In genomic region chr10:99132189-99132588, GRCm38 (mm10) we compare ENCODE assay signal across 9 mouse cellular contexts. TPM values are rescaled to one million over a fixed set of nuclear protein-coding genes. Genes with fewer than 3 reads are reported as not detected.
DNase-seq lines count a peak whose midpoint lies in the region; ATAC-seq lines count a peak whose summit lies in the region.
"Had no signal": no experiment of that assay in that cellular context is flagged by ENCODE, and none has a peak within 500 bp of the region (broad histone marks: within the 10 kb centered on the region; RNA-seq: fewer than 3 reads in every experiment).

No protein-coding gene starts in this region.

- 66% methylated on average over 6 of the region's 6 CpGs for WGBS in neural tube, embryonic 15.5 days

- H3K27ac ChIP-seq in neural tube, embryonic 15.5 days (replicated peaks), result no peak overlapping the region
- H3K27ac ChIP-seq: embryonic facial prominence, embryonic 13.5 days had no signal

- no peak overlapping the region for H3K9ac ChIP-seq in neural tube, embryonic 15.5 days (replicated peaks)
- H3K9ac ChIP-seq: embryonic facial prominence, embryonic 13.5 days had no signal

- no peaks in the 10 kb centered on the region for H3K9me3 ChIP-seq in neural tube, embryonic 15.5 days (replicated peaks)
- H3K9me3 ChIP-seq: embryonic facial prominence, embryonic 13.5 days had no signal

- H3K27me3 ChIP-seq in neural tube, embryonic 15.5 days (replicated peaks), result no peaks in the 10 kb centered on the region
- H3K27me3 ChIP-seq: embryonic facial prominence, embryonic 13.5 days had no signal

- peaks cover 15% of the 10 kb centered on the region; the same call in 1 of the 2 replicates for H3K4me1 ChIP-seq in neural tube, embryonic 15.5 days

- H3K4me2 ChIP-seq in neural tube, embryonic 15.5 days, result no peak overlapping the region
- H3K4me2 ChIP-seq: embryonic facial prominence, embryonic 13.5 days had no signal

- H3K4me3 ChIP-seq in neural tube, embryonic 15.5 days (replicated peaks), result no peak overlapping the region
- H3K4me3 ChIP-seq: embryonic facial prominence, embryonic 13.5 days had no signal

- peak; percentile 32 for DNase-seq in layer of hippocampus, adult 11-12 months (ENCODE audit: low spot score)
- no peak for DNase-seq in layer of hippocampus, adult 9-10 months (ENCODE audit: low spot score)
- DNase-seq in brain, adult 2 months (ENCODE audit: low read depth, low spot score), result peak; percentile 53
- DNase-seq in urinary bladder, postnatal 25 days (ENCODE audit: low spot score), result no peak

- peak; percentile 30 for ATAC-seq in inflammation-experienced regulatory T-cells, adult 6 months
- peak; percentile 40; the same call in 1 of the 2 replicates for ATAC-seq in neural tube, embryonic 15.5 days (ENCODE audit: low FRiP score)
- ATAC-seq in cerebellum, adult (ENCODE audit: insufficient number of reproducible peaks, low FRiP score, low TSS enrichment), result no peak

- peaks cover 14% of the 10 kb centered on the region for H3K36me3 ChIP-seq in neural tube, embryonic 15.5 days

RNA-seq across cellular contexts. Expression of gene Phxr2, which starts 6.1 kb away (rescaled TPM):
- polyA plus RNA-seq in inflammation-experienced regulatory T-cells, adult 6 months (2017; shearing (Covaris generic)), result not detected
- polyA plus RNA-seq in neural tube, embryonic 15.5 days (2015; fragmentation: Nextera tagmentation; extraction: Ambion mirVana), result not detected in 2 replicates
- polyA plus RNA-seq: embryonic facial prominence, embryonic 13.5 days; neural tube, embryonic 11.5 days had no signal

RNA-seq across cellular contexts. Expression of gene Galnt4, which starts 24.2 kb away (rescaled TPM):
- polyA plus RNA-seq in inflammation-experienced regulatory T-cells, adult 6 months (2017; shearing (Covaris generic)), result 1 to 10 TPM; 2.6 to 3.4 (median 3.4) TPM
- 2.7 and 4.2 TPM in 2 replicates for polyA plus RNA-seq in neural tube, embryonic 15.5 days (2015; fragmentation: Nextera tagmentation; extraction: Ambion mirVana)

RNA-seq across cellular contexts. Expression of gene Poc1b, which starts 25.4 kb away (rescaled TPM):
- 10 to 100 TPM in 1 of 3 experiments, 1 to 10 TPM in 2; 6.8 to 10.9 (median 7.9) TPM for polyA plus RNA-seq in inflammation-experienced regulatory T-cells, adult 6 months (2017; shearing (Covaris generic))
- 9.3 and 14.1 TPM in 2 replicates for polyA plus RNA-seq in neural tube, embryonic 15.5 days (2015; fragmentation: Nextera tagmentation; extraction: Ambion mirVana)

Comparison
In these comparisons a context has a peak if more than half of its experiments do, and no peak if none do; other contexts are left out.
1. DNase-seq: peak in layer of hippocampus, adult 11-12 months (single experiment) and brain, adult 2 months (single experiment); none in layer of hippocampus, adult 9-10 months (single experiment) and urinary bladder, postnatal 25 days (single experiment).